27 mouse cellular contexts compared by ENCODE assay signal in the genomic region with DNA sequence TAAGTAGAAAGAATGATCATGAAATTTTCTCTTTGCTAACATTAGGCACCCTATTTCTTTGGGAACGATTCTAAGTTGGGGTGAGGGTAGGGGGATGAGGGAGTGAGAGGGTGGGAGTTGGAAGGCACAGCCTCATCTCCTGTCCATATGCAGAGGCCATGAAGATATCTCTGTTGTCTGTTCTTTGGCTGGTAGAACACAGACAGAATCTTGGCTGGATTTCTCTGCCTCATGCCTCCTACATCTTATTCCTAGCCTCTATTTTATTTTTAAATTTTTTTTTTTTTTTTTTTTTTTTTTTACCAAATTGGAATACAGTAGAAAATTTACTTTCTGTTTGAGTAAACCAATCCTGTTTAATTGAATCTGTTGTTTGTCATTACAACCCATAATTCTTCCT. TPM values are rescaled to one million over a fixed set of nuclear protein-coding genes. Genes with fewer than 3 reads are reported as not detected.
DNase-seq lines count a peak whose midpoint lies in the region; ATAC-seq and TF ChIP-seq lines count a peak whose summit lies in the region.
"Had no signal": no experiment of that assay in that cellular context is flagged by ENCODE, and none has a peak within 500 bp of the region (broad histone marks: within the 10 kb centered on the region; RNA-seq: fewer than 3 reads in every experiment).

No protein-coding gene starts in this region.

- 48% methylated on average over 1 of the region's 1 CpGs for WGBS in heart, postnatal 0 days
- WGBS in heart, embryonic 12.5 days = 55% methylated on average over 1 of the region's 1 CpGs

- DNase-seq in frontal cortex, postnatal 10 days (ENCODE audit: low spot score in 2 of 2) = no peak
- DNase-seq in heart, postnatal 0 days (ENCODE audit: low spot score) = no peak
- DNase-seq in brain, adult 2 months (ENCODE audit: low read depth, low spot score) = peak; percentile 64
- no peak for DNase-seq in kidney, postnatal 10 days
- no peak for DNase-seq in liver
- DNase-seq: adrenal gland, adult 8-10 months; adrenal gland, postnatal 36 days; cerebellum, adult 9-11 months; embryo, embryonic 11 days; gastrocnemius, postnatal 25 days had no signal

- H3K27me3 ChIP-seq in heart, postnatal 0 days (ENCODE audit: control insufficient read depth, insufficient read depth, low read length) = no peaks in the 10 kb centered on the region
- H3K27me3 ChIP-seq in heart, embryonic 12.5 days (replicated peaks) = no peaks in the 10 kb centered on the region
- H3K27me3 ChIP-seq: embryonic facial prominence, embryonic 15.5 days; hindbrain, embryonic 12.5 days had no signal

- no peak for TF ChIP-seq CTCF in heart, postnatal 0 days (IDR thresholded peaks at IDR 0.05; ENCODE audit: low read depth)

- no peaks in the 10 kb centered on the region for H3K9me3 ChIP-seq in heart, postnatal 0 days (replicated peaks; ENCODE audit: control insufficient read depth, low read length)
- H3K9me3 ChIP-seq in heart, embryonic 12.5 days (replicated peaks) = no peaks in the 10 kb centered on the region
- H3K9me3 ChIP-seq: embryonic facial prominence, embryonic 15.5 days; forebrain, embryonic 10.5 days; heart, embryonic 10.5 days; hindbrain, embryonic 12.5 days had no signal

- no peak overlapping the region for H3K4me3 ChIP-seq in heart, postnatal 0 days (ENCODE audit: low read depth, low read length)
- H3K4me3 ChIP-seq in heart, embryonic 12.5 days = no peak overlapping the region
- no peak overlapping the region for H3K4me3 ChIP-seq in brown adipose tissue, adult 24 weeks (ENCODE audit: insufficient read depth, low read depth, low read length)
- H3K4me3 ChIP-seq: embryonic facial prominence, embryonic 15.5 days; erythroblast, embryonic 14.5 days; forebrain, embryonic 10.5 days; heart, embryonic 10.5 days; hindbrain, embryonic 12.5 days had no signal

- peak; percentile 48 for ATAC-seq in frontal cortex, adult (ENCODE audit: low TSS enrichment)
- ATAC-seq in heart, postnatal 0 days (ENCODE audit: insufficient read depth, low read depth) = no peak
- ATAC-seq in heart, embryonic 12.5 days (ENCODE audit: insufficient number of reproducible peaks, low FRiP score) = no peak
- ATAC-seq: inflammation-experienced regulatory T-cells, adult 6 months; intestine, postnatal 0 days had no signal

- no peaks in the 10 kb centered on the region for H3K36me3 ChIP-seq in heart, postnatal 0 days (replicated peaks; ENCODE audit: control insufficient read depth, insufficient read depth, low read length)
- H3K36me3 ChIP-seq in heart, embryonic 12.5 days = no peaks in the 10 kb centered on the region
- H3K36me3 ChIP-seq: embryonic facial prominence, embryonic 15.5 days; forebrain, embryonic 10.5 days; heart, embryonic 10.5 days; hindbrain, embryonic 12.5 days had no signal

- no peak overlapping the region for H3K4me2 ChIP-seq in heart, postnatal 0 days (ENCODE audit: low read depth, low read length)
- no peak overlapping the region for H3K4me2 ChIP-seq in heart, embryonic 12.5 days
- H3K4me2 ChIP-seq: embryonic facial prominence, embryonic 15.5 days; hindbrain, embryonic 12.5 days had no signal

- H3K27ac ChIP-seq in heart, postnatal 0 days (ENCODE audit: low read depth) = peak overlapping the region; percentile 71; the same call in 1 of the 2 replicates
- H3K27ac ChIP-seq in heart, embryonic 12.5 days (ENCODE audit: poor library complexity, severe bottlenecking) = no peak overlapping the region
- H3K27ac ChIP-seq in brown adipose tissue, adult 24 weeks (replicated peaks; ENCODE audit: low read depth, low read length) = peak overlapping the region; percentile 77
- H3K27ac ChIP-seq: embryonic facial prominence, embryonic 15.5 days; hindbrain, embryonic 12.5 days had no signal

- no peak overlapping the region for H3K9ac ChIP-seq in heart, postnatal 0 days (replicated peaks; ENCODE audit: low read depth, low read length)
- H3K9ac ChIP-seq in heart, embryonic 12.5 days = no peak overlapping the region
- H3K9ac ChIP-seq: embryonic facial prominence, embryonic 15.5 days; hindbrain, embryonic 12.5 days had no signal

- H3K4me1 ChIP-seq in heart, postnatal 0 days (ENCODE audit: control insufficient read depth, insufficient read depth) = peaks cover 5% of the 10 kb centered on the region; the same call in 1 of the 2 replicates
- H3K4me1 ChIP-seq in heart, embryonic 12.5 days (replicated peaks) = peaks cover 9% of the 10 kb centered on the region
- peaks cover 7% of the 10 kb centered on the region; the same call in 1 of the 2 replicates for H3K4me1 ChIP-seq in brown adipose tissue, adult 24 weeks (ENCODE audit: control insufficient read depth, insufficient read depth, insufficient read length, low read length)
- H3K4me1 ChIP-seq: embryonic facial prominence, embryonic 15.5 days had no signal

- no peak for TF ChIP-seq EP300 in heart, postnatal 0 days (IDR thresholded peaks at IDR 0.05; ENCODE audit: low read depth)

RNA-seq across cellular contexts. Expression of a gene that starts 53.7 kb away (rescaled TPM):
- total RNA-seq in heart, postnatal 0 days (2014; rRNA removed; ENCODE audit: low replicate concordance) = not detected in 2 replicates
- polyA plus RNA-seq in heart, postnatal 0 days (2015; fragmentation: Nextera tagmentation; extraction: Ambion mirVana) = not detected in 2 replicates
- not detected in 2 replicates for polyA plus RNA-seq in heart, embryonic 12.5 days (2016; fragmentation: Nextera tagmentation; extraction: Ambion mirVana)
- not detected in 2 replicates for polyA plus RNA-seq in brown adipose tissue, adult 24 weeks (2012; ENCODE audit: insufficient read depth, insufficient read length, missing spikeins)
- total RNA-seq: adrenal gland, adult 8-10 months; adrenal gland, postnatal 36 days; ES-E14; gastrocnemius, postnatal 25 days; granulocyte monocyte progenitor cell, adult 5-6 weeks; heart, postnatal 4 days had no signal
- polyA plus RNA-seq: brain, embryonic 14.5 days; embryonic facial prominence, embryonic 11.5 days; embryonic facial prominence, embryonic 15.5 days; erythroblast, embryonic 14.5 days; forebrain, embryonic 10.5 days; heart, embryonic 10.5 days; heart, embryonic 16.5 days; hindbrain, embryonic 12.5 days; hindbrain, embryonic 16.5 days; inflammation-experienced regulatory T-cells, adult 6 months; intestine, postnatal 0 days had no signal
